Mouse (Mus musculus) small intestine, adult 2 months (tissue): ENCODE measurements around the gene Tmem171. TPM values are rescaled to one million over a fixed set of nuclear protein-coding genes. Genes with fewer than 3 reads are reported as not detected.
A peak's percentile ranks its signal among the peaks of the same experiment; 100 is the strongest.

Source experiments
- H3K27ac ChIP-seq: fragments of 200-500 bp; 2 replicates; pipeline ENCODE4 v1.5.1; 2012; ENCODE audit warnings: low read depth, low read length, control low read depth, inconsistent platforms; ENCODE audit not compliant: insufficient read depth
- H3K27me3 ChIP-seq: fragments of 200-500 bp; 2 replicates; pipeline ENCODE4 v1.6.1; 2012; ENCODE audit warnings: mild to moderate bottlenecking, moderate library complexity, low read length, inconsistent platforms; ENCODE audit not compliant: control insufficient read depth, insufficient read depth
- H3K36me3 ChIP-seq: fragments of 200-500 bp; 2 replicates; pipeline ENCODE4 v1.6.1; 2012; ENCODE audit warnings: mild to moderate bottlenecking, low read length, control low read depth, inconsistent platforms; ENCODE audit not compliant: control insufficient read depth, insufficient read depth
- H3K4me1 ChIP-seq: fragments of 200-500 bp; 2 replicates; pipeline ENCODE4 v1.6.1; 2012; ENCODE audit warnings: low read length, inconsistent platforms, mixed read lengths; ENCODE audit not compliant: control insufficient read depth, insufficient read depth, insufficient read length
- H3K4me3 ChIP-seq: fragments of 200-500 bp; 2 replicates; pipeline ENCODE4 v1.5.1; 2012; ENCODE audit warnings: low read depth, mild to moderate bottlenecking, control low read depth, inconsistent platforms, low read length, moderate library complexity
- CTCF ChIP-seq: fragments of 200-500 bp; IDR thresholded peaks from 2 replicates; pipeline ENCODE4 v1.5.1; 2012; ENCODE audit warnings: low read depth, mild to moderate bottlenecking, control low read depth, inconsistent platforms, low read length, moderate library complexity, mixed read lengths; ENCODE audit not compliant: insufficient replicate concordance, insufficient read length; ENCODE audit errors: extremely low read depth
- POLR2A ChIP-seq: fragments of 200-500 bp; IDR thresholded peaks from 2 replicates; pipeline ENCODE4 v1.6.1; 2012; ENCODE audit warnings: low read depth, mild to moderate bottlenecking, control low read depth, inconsistent platforms, low read length, moderate library complexity
- WGBS: fragments of 180-500 bp; shearing (Covaris S2); methylation state at CpG from one replicate; pipeline ENCODE4 v1.1.7; 2018; 5-methylcytosine and 5-hydroxymethylcytosine counted together
- polyA plus RNA-seq: library from polyadenylated mRNA; depleted of rRNA; stranded (reverse); fragments of >200 nt; gene quantifications from 2 replicates; pipeline ENCODE4 v1.2.3, GENCODE M21; 2012

Tmem171 gene
- polyA plus RNA-seq, 1 experiment = 20.5 TPM

DNA sequence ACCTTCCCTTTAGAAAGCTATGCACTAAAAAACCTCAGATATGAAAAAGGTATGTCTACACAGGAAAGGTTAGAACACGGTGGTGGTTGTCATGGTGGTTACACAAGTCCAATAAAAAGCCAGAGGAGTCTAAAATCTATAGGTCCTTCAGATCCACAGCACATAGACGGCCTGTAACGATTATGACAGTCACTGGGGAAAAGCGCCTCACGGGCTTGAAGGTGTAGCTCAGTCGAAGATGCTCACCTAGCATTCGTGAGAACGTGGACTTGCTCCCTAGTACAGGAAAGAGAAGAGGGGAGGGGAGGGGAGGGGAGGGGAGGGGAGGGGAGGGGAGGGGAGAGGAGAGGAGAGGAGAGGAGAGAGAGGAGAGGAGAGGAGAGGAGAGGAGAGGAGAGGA, 9.2 kb upstream of the Tmem171 start:
- no peaks in the 10 kb centered on the region for H3K27me3 ChIP-seq
- H3K4me3 ChIP-seq = no peak overlapping the region
- 73% methylated on average over 8 of the region's 8 CpGs for WGBS
- TF ChIP-seq CTCF (no peak), POLR2A (no peak)
- peaks cover 14% of the 10 kb centered on the region for H3K4me1 ChIP-seq
- H3K27ac ChIP-seq = no peak overlapping the region
- no peaks in the 10 kb centered on the region for H3K36me3 ChIP-seq

DNA sequence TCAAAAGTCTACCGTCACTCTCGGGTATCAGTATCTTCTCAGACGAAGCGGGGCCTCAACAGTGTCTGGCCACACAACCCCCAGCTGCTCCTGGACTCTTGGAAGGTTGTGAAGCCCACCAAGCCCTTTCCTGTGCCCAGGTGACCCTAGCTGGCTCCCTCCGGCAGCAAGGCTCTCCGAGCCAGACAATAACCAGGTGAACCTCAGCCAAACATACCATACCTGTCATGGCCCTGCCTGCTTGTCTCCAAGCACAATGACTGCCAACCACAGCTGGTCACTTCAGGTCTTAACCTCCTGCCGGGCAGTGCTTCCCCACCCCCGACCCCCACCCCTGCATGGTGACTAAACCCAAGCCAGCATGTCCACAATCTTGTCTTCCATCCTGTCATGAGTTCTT, 7.7 kb upstream of the Tmem171 start:
- WGBS = 95% methylated on average over 8 of the region's 8 CpGs
- H3K27ac ChIP-seq = no peak overlapping the region
- H3K4me3 ChIP-seq = no peak overlapping the region
- H3K4me1 ChIP-seq = peaks cover 17% of the 10 kb centered on the region
- TF ChIP-seq POLR2A (no peak), CTCF (no peak)
- H3K27me3 ChIP-seq = no peaks in the 10 kb centered on the region
- no peaks in the 10 kb centered on the region for H3K36me3 ChIP-seq

DNA sequence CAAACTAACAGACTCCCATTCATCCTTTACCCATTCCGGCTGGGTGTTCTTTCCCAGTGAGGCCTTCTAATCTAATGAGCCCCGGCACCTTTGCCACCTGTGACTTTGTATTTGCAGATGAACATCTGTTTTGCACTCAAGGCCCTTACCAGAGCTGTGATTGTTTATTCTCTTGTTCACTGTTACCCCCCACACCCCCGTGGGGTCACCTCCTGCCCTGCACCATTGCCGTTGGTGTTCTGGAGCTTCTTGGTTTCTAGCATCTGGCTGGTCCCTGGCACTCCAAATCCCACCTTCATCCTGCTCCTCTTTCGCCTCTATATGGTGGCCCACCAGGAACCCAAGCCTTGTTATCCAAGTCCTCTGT, 6.7 kb upstream of the Tmem171 start:
- TF ChIP-seq CTCF (no peak), POLR2A (no peak)
- Histone ChIP-seq H3K4me1 (peaks cover 20% of the 10 kb centered on the region), H3K27me3 (no peaks in the 10 kb centered on the region), H3K27ac (peak overlapping the region; percentile 4; the same call in 1 of the 2 replicates), H3K36me3 (no peaks in the 10 kb centered on the region), H3K4me3 (no peak overlapping the region)
- 49% methylated on average over 5 of the region's 5 CpGs for WGBS

DNA sequence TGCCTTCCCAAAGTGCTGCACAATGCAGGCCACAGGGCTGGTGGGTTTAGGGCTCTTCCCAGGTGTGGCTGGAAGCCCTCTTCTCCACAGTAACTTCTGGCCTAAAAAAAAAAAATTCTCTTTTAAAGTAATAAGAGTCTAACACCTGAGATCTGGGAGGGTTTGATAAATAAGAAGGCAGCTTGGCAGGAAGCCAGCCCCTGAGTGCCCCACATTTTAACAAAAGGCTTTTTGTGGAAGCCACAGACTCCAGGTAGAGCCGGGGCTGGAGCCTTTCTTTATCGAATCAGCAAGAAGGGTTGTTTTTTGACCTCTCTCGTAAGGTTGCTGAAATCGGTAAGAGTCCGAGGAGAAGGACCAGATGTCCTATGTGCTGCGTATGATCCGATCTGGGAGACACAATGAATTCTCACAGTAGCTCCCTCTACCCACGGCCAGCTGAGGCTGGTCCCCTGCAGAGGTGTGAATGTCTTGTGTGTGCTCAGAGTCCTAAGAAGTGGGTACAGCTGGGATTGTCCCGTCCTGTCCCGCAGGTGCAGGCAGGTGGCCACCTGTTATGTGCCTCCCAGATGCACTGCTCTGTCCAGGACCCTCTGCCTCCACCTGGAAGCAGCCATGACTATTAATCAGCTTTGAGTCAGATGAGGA, 6.2 kb upstream of the Tmem171 start:
- H3K27ac ChIP-seq = peak overlapping the region; percentile 48; the same call in 1 of the 2 replicates
- TF ChIP-seq CTCF (no peak), POLR2A (no peak)
- 29% methylated on average over 10 of the region's 10 CpGs for WGBS
- H3K36me3 ChIP-seq = no peaks in the 10 kb centered on the region
- no peak overlapping the region for H3K4me3 ChIP-seq
- H3K4me1 ChIP-seq = peaks cover 26% of the 10 kb centered on the region
- H3K27me3 ChIP-seq = no peaks in the 10 kb centered on the region

DNA sequence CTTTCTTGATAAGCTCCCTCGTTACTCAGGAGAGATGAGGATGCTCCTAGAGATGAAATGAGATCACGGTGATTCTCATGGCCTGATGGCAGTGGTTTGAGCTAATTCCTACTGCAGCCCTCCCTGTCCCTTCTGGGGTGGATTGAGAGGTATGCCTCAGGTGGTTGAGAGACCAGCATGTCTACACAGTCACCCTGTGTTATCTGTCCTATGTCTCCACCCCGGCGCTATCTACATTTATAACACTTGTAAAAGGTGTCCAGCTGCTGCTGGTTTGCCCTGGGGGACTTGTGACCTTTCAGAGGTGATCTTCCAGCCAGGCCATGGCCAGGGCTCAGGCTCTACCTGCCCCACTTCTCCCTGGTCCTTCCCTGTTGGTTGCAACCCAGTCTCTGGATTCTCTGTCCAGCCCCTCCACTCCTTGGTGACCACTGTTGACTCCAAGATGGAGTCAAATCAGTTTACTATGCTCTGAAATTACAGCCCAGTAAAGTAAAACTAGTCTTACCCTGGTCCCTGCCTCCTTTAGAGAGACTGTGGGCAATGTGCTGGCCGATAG, 5.4 kb upstream of the Tmem171 start:
- H3K4me3 ChIP-seq = no peak overlapping the region
- H3K27me3 ChIP-seq = no peaks in the 10 kb centered on the region
- TF ChIP-seq CTCF (no peak), POLR2A (no peak)
- peaks cover 30% of the 10 kb centered on the region for H3K4me1 ChIP-seq
- 30% methylated on average over 5 of the region's 5 CpGs for WGBS
- H3K27ac ChIP-seq = peak overlapping the region; percentile 93
- H3K36me3 ChIP-seq = no peaks in the 10 kb centered on the region

DNA sequence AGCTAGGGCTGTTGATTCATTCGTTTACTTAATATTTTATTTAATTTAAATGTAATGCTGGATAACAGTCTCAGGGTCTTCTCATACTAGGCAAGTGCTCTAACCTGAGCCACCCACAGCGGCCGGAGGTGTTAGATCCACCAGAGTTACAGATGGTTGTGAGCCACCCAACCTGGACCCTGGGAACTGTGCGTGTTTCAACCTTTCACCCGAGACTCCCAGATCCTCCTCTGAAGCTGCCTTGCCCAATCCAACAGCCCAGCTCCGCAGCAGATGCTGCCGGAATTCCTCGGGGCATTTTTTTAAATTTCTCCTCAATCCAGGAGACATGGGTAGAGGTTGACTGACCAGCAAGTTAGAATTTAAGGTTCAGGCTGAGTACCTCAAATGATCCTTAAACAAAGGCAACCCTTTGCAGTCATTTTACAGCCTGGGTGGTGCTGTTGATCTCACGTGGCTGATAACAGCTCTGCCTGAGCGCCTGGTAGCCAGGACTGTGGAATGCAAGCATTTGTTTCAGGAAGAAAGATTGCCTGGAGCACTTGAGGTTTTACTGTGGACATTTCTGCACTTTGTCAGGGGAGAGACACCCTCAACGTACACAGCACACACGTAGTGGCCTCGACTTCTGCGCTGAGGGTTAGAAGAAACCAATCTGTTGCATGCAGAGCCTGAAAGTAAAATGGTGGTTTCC, 4.6 kb upstream of the Tmem171 start:
- TF ChIP-seq CTCF = no peak
- no peak for TF ChIP-seq POLR2A
- H3K4me3 ChIP-seq = 0 out of 2 replicates have a peak overlapping the region, but pooled peaks have one; percentile 1
- peaks cover 30% of the 10 kb centered on the region for H3K4me1 ChIP-seq
- no peaks in the 10 kb centered on the region for H3K36me3 ChIP-seq
- peak overlapping the region; percentile 93 for H3K27ac ChIP-seq
- H3K27me3 ChIP-seq = no peaks in the 10 kb centered on the region
- WGBS = 17% methylated on average over 14 of the region's 14 CpGs

DNA sequence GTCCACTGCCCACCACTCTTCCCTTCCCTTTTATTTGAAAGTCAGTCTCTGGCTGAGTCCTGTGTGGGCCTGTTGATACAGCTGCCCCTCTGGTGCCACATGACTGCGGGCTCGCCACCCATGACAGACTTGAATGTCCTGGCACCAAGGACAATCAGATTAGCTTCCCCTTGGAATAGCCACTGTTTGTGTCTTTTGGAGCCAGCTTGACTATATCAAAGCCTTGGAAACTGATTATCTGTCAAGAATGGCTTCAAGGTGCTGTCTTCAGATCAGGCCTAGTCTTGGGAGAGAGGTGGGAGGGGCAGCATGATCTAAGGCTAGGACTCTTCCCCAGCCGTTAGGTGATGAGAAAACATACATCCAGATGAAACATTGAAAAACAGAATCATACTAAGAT, 2.1 kb upstream of the Tmem171 start:
- Histone ChIP-seq H3K4me3 (no peak overlapping the region), H3K36me3 (no peaks in the 10 kb centered on the region), H3K27ac (peak overlapping the region; percentile 97; the same call in 1 of the 2 replicates), H3K4me1 (peaks cover 39% of the 10 kb centered on the region), H3K27me3 (no peaks in the 10 kb centered on the region)
- no peak for TF ChIP-seq CTCF
- no peak for TF ChIP-seq POLR2A
- 63% methylated on average over 3 of the region's 3 CpGs for WGBS
